Mouse (Mus musculus) hindbrain, embryonic 11.5 days (tissue): ENCODE measurements at regions not wholly inside any gene's neighbourhood (a gene's known extent, or its start where the extent isn't known, plus 50 kb on each side); places are given as distances from the start of the nearest gene placed in this dataset.

ENCODE experiments used
- ATAC-seq: fragments of 200-750 bp; cut with Nextera tagmentation; 2 replicates; pipeline ENCODE4 v1.8.0; 2017; ENCODE audit warnings: mild to moderate bottlenecking, moderate TSS enrichment, moderate library complexity; ENCODE audit not compliant: low FRiP score
- DNase-seq: peaks from one replicate; pipeline ENCODE4 v3.0.0-alpha.2; 2015; ENCODE audit warnings: low spot score
- H3K27ac ChIP-seq: fragments of 300-500 bp; sonication (generic); 2 replicates; pipeline ENCODE4 v1.5.1; 2014; ENCODE audit warnings: mild to moderate bottlenecking, low read depth, low read length
- H3K27me3 ChIP-seq: fragments of 300-500 bp; sonication (generic); 2 replicates; pipeline ENCODE4 v1.6.1; 2014; ENCODE audit warnings: mild to moderate bottlenecking, low read length, moderate library complexity, mixed read lengths; ENCODE audit not compliant: control insufficient read depth, insufficient read depth
- H3K36me3 ChIP-seq: fragments of 300-500 bp; sonication (generic); 2 replicates; pipeline ENCODE4 v1.6.1; 2014; ENCODE audit warnings: mild to moderate bottlenecking, low read length, moderate library complexity, mixed read lengths; ENCODE audit not compliant: control insufficient read depth, insufficient read depth
- H3K4me1 ChIP-seq: fragments of 300-500 bp; sonication (generic); replicated peaks from 2 replicates; pipeline ENCODE4 v1.6.1; 2014; ENCODE audit warnings: low read length, mixed read lengths; ENCODE audit not compliant: control insufficient read depth, insufficient read depth
- H3K4me2 ChIP-seq: fragments of 300-500 bp; sonication (generic); replicated peaks from 2 replicates; pipeline ENCODE4 v1.6.1; 2014; ENCODE audit warnings: mild to moderate bottlenecking, low read depth, low read length
- H3K4me3 ChIP-seq: fragments of 300-500 bp; sonication (generic); 2 replicates; pipeline ENCODE4 v1.5.1; 2014; ENCODE audit warnings: low read depth, low read length
- H3K9ac ChIP-seq: fragments of 300-500 bp; sonication (generic); 2 replicates; pipeline ENCODE4 v1.6.1; 2014; ENCODE audit warnings: low read depth, low read length
- H3K9me3 ChIP-seq: fragments of 300-500 bp; sonication (generic); 2 replicates; pipeline ENCODE4 v1.6.1; 2016; ENCODE audit warnings: low read length; ENCODE audit not compliant: control insufficient read depth
- WGBS: fragments of 180-500 bp; shearing (Covaris S2); extraction: QIAGEN DNeasy Blood & Tissue Kit; methylation state at CpG from one replicate; pipeline ENCODE4 v1.1.7; 2014; 5-methylcytosine and 5-hydroxymethylcytosine counted together

GRCm38 (mm10) chr1:92264941-92265340 is 69.4 kb upstream of the Hdac4 start:
- no peak overlapping the region for H3K4me2 ChIP-seq
- 79% methylated on average over 4 of the region's 4 CpGs for WGBS
- no peaks in the 10 kb centered on the region for H3K27me3 ChIP-seq
- peaks cover 2% of the 10 kb centered on the region for H3K4me1 ChIP-seq
- H3K27ac ChIP-seq = no peak overlapping the region
- H3K36me3 ChIP-seq = no peaks in the 10 kb centered on the region
- no peak overlapping the region for H3K4me3 ChIP-seq
- ATAC-seq (no peak), DNase-seq (no peak)
- no peak overlapping the region for H3K9ac ChIP-seq
- no peaks in the 10 kb centered on the region for H3K9me3 ChIP-seq

- ATAC-seq = peak; percentile 30; the same call in 1 of the 2 replicates
- no peaks in the 10 kb centered on the region for H3K36me3 ChIP-seq
- H3K4me1 ChIP-seq = no peaks in the 10 kb centered on the region
- no peak overlapping the region for H3K27ac ChIP-seq
- H3K9ac ChIP-seq = no peak overlapping the region
- no peak overlapping the region for H3K4me2 ChIP-seq
- 76% methylated on average over 23 of the region's 23 CpGs for WGBS
- no peak overlapping the region for H3K4me3 ChIP-seq
- no peak for DNase-seq
- H3K27me3 ChIP-seq = no peaks in the 10 kb centered on the region
- H3K9me3 ChIP-seq = no peaks in the 10 kb centered on the region
These were observed 64.4 kb upstream of the Hdac4 start for GRCm38 (mm10) chr1:92259715-92260392.

GRCm38 (mm10) chr1:92258026-92258425 is 62.5 kb upstream of the Hdac4 start:
- Histone ChIP-seq H3K27me3 (no peaks in the 10 kb centered on the region), H3K4me3 (no peak overlapping the region), H3K36me3 (no peaks in the 10 kb centered on the region), H3K9ac (no peak overlapping the region), H3K9me3 (no peaks in the 10 kb centered on the region), H3K27ac (no peak overlapping the region), H3K4me2 (no peak overlapping the region), H3K4me1 (no peaks in the 10 kb centered on the region)
- DNase-seq = no peak
- ATAC-seq = no peak

GRCm38 (mm10) chr1:92253086-92253485 is 57.6 kb upstream of the Hdac4 start:
- WGBS = 88% methylated on average over 8 of the region's 8 CpGs
- ATAC-seq = no peak
- no peaks in the 10 kb centered on the region for H3K9me3 ChIP-seq

GRCm38 (mm10) chr1:92250594-92251463 is 55.3 kb upstream of the Hdac4 start:
- 78% methylated on average over 9 of the region's 10 CpGs for WGBS
- no peaks in the 10 kb centered on the region for H3K4me1 ChIP-seq
- no peak overlapping the region for H3K9ac ChIP-seq
- no peak overlapping the region for H3K4me3 ChIP-seq
- H3K9me3 ChIP-seq = no peaks in the 10 kb centered on the region
- DNase-seq (no peak), ATAC-seq (no peak)
- no peak overlapping the region for H3K4me2 ChIP-seq
- H3K27me3 ChIP-seq = no peaks in the 10 kb centered on the region
- H3K36me3 ChIP-seq = no peaks in the 10 kb centered on the region
- H3K27ac ChIP-seq = no peak overlapping the region

More at GRCm38 (mm10) chr1:92253086-92253485, 57.6 kb upstream of the Hdac4 start:
- H3K4me2 ChIP-seq = no peak overlapping the region
- H3K9ac ChIP-seq = no peak overlapping the region
- H3K27ac ChIP-seq = no peak overlapping the region
- no peaks in the 10 kb centered on the region for H3K27me3 ChIP-seq
- no peaks in the 10 kb centered on the region for H3K4me1 ChIP-seq
- no peaks in the 10 kb centered on the region for H3K36me3 ChIP-seq
- H3K4me3 ChIP-seq = no peak overlapping the region
- DNase-seq = no peak
